Mouse (Mus musculus) spleen, adult 12 weeks (tissue): ENCODE data around the gene Swi5.
A peak's percentile ranks its signal among the peaks of the same experiment; 100 is the strongest.
"Not testable (repeated sequence)": the region's sequence is repeated elsewhere in the genome, so short reads cannot be mapped to it uniquely, and the experiment has no call there.

ENCODE experiments used
- DNase-seq: peaks from one replicate; pipeline ENCODE4 v3.0.0; 2022; ENCODE audit warnings: low spot score

Swi5 gene

DNA sequence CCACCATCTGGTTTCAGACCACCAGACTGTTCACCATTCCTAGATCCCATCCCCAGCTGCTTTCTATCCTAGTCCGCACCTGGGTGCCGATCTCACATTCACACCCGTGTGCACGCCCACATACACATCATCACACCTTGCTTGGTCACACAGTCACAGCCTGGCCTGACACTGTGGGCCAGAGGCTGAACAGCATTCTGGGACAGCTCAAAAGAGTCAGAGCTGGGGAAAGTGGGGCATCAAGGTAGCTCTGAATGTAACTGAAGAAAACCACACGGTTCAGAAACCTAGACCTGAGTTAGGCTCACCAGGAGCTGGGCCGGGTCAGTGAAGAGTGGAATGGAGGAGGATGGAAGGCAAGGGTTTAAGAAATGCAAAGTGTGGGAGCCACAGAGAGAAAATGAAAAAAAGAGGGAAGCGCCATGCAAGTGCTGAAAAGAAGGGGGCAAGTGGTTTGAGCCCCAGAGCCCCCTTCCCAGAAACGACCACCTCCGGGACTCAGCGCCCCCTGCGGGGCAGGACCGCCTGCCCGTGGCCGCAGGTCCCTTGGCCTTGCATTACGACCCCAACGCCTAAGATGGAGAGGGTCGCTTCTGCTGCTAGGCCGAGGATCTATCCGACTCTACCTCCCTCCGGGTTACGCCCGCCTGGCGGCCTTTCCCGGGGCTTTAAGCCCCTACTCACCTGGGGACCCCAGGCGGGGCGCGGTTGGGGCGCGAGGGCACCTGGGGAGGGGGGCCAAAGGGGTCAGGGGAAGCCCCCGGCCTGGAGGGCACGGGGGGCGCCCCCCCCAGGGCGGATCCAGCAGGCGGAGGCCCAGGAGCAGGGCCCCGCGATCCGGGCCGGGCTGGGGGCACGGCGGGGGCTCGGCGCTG lies 23.8 kb upstream of the Swi5 start:
- DNase-seq = no peak

DNA sequence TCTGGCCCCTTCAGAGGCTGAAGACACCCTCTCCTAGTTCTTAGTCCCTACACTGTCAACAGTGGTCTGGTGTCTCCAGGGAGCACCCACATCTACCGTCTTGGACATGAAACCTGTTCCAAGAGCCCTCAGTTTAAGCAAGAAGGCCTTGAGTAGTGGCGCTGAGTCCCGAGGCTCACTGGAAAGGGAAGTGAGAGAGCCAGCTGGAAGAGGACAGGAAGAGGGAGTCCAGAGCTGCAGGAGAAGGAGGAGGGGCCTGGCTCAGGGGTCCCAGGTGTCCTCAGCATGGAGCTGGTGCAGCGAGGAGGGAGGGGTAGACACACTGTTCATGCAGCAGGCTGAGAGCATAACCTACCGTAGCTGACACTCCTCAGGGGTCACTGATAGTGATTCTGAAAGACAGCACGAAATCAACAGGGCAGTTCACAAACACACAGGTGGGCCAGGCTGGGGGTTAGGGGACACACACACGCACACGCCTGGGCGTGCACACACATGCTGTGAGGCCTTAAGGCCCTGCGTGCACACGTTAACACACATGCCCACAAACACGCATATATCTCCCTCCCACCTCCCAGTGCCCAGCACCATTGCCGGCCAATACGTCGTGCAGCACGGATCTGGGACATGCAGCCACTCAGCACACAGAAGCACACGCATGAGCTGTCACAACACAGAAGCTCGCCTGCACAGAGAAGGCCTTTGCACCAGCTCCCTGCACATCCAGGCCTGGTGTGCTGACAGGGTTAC lies 22.4 kb upstream of the Swi5 start:
- DNase-seq = no peak

DNA sequence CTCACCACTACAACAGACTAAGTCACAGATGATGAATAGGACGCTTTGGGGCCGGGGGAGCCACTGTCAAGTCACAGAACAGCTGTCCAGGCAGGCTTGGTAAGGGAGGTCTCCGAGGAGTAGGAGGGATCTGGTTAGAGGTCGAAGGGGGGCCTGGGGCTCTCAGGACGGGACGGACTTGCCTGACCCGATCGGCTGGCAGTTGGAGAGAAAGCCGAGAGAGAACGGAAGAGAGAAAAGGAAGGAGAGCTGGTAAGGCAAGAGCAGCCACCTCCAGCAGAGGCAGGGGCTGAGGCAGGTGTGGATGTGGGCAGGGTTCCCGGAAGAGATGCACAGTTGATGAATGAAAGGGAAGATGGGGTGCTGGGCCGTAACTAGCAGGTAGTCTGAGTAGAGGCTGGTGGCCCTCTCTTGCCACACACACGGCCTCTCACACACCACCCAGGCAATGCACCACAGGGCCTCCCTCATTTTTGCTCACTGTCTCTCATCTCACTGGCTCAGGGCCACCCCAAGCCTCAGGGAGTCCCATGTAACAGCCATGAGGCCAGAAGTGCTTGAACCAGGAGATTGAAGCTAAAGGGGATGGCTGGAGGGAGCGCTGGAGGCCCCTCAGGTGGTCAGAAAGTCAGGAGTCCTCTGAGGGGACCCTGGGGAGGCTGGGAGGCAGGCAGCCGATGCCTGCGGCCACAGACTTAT lies 21.1 kb upstream of the Swi5 start:
- DNase-seq = no peak

DNA sequence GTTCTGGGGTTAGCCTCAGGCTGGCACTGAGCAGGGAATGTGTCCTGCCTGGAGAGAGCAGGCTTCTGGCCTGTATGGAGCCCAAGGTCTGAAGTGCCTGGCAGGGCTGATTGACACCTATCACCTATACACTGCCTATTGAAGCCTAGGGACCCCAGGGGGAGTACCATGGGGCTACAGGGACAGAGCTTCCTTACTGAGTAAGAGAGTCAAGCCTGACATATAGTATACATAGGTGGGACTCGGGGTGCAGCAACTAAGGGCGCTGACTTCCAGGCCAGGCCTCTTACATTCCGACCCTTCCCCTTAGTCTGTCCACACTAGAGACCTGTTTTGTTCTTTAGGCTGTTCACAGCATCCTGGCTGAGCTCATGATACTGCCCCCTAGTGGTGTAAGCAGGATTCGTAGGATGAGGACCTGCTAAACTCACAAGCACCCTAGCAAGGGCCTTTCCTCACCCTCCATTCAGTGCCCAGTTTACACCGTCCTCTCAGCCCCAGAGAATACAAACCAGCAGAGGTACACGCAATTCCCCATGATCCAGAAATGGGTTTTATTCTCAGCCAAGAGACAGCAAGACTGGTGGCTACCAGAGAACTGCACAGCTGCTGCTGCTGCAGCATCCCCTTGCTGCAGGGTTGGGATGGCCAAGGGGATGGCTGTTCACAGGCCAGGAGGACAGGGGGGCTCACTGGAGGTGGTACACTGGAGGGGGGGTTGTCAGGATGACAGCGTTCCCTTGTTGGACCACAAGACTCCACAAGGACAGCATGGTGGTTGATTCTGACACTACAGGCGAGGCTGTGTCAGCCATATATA lies 20.3 kb upstream of the Swi5 start:
- DNase-seq = peak; percentile 40

DNA sequence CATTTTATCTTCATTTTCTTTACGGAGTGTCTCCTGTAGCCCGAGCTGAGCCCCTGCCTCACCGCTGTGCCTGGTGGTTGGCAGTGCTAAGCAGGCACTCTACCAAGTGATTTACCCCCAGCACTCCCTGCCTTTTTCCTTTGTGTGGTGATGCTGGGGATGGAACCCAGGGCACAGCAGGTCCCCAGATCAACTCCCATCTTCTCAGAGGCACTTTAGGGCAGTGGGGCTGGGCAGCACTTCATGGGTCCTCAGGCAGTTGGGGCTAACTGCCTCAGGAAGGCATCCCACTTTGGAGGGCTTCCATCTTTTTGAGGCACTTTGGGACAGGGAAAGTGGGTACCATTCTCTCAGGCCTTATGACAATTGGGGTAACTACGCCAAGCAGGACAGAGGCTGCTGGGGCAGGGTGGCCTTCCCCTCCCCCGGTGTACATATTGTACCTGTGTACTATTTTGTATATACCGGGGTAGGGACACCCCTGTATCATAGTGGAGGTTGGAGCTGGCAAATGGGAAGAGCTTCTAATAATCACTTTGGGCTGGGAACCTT lies 19.4 kb upstream of the Swi5 start:
- no peak for DNase-seq

DNA sequence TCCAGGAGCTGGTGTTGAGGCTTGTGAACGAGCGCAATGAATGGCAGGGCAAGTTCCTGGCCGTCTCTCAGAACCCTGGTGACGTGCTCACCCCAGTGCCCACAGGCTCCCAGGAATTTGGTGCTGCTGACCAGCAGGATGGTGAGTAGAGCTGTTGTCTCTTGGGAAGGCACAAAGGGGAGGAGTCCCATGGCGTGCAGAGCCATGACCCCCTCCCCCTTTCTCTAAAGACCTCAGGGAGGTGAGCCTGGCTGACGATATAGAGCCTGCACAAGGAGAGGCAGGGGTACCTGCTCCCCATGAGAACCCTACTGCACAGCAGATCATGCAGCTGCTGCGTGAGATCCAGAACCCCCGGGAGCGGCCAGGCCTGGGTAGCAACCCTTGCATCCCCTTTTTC lies 18.3 kb upstream of the Swi5 start:
- DNase-seq = no peak

DNA sequence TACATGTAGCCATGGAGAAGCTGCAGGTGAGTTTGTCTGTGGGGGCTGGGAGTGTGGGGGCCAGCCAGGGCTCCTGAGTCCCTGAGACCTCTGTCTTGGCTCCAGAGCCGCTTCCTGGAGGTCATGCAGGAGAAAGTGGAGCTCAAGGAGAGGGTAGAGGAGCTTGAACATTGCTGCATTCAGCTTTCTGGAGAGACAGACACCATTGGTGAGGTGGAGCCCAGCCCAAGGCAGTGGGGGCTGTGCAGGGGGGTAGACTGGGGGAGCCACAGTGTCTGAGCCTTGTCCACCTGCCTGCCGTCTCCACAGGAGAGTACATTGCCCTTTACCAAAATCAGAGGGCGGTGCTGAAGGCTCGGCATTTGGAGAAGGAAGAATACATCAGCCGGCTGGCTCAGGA lies 17.8 kb upstream of the Swi5 start:
- DNase-seq = no peak

DNA sequence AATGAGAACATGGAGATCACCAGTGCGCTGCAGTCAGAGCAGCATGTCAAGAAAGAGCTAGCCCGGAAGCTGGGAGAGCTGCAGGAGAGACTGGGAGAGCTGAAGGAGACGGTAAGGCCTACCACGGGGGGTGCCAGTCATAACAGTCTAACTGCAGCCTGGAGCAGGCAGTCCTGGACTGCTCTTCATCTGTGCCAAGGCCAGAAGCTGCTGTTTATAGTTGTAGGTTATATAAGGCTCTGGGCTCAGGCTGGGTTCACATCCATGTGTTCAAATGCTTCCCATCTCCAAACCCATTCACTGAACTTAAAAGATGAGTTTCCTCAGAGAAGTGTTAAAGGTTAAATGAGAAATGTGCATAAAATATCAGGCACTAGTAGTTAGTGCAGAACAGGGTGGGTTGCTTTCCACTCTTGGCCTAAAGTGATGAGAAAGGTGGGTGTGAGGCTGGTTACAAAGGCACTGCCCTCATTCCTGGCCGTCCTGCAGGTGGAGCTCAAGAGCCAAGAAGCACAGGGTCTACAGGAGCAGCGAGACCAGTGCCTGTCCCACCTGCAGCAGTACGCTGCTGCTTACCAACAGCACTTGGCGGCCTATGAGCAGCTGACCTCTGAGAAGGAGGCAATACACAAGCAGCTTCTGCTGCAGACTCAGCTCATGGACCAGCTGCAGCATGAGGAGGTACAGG lies 16.4 kb upstream of the Swi5 start:
- no peak for DNase-seq

DNA sequence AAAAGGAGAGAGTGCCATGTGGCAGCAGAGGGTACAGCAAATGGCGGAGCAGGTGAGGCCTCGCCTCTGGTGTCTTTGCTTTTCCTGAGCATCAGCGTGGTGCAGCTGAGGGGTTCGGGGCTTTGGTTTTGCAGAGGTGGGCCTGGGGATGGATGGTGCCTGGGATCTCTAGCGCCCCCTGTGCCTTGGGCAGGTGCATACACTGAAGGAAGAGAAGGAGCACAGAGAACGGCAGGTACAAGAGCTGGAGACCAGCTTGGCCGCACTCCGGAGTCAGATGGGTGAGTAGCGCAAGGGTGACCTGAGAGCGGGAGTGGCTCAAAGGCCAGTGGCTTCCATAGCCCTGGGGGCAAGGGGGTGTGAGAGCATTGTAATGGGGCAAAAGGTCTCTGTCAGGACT lies 15.1 kb upstream of the Swi5 start:
- DNase-seq = no peak

DNA sequence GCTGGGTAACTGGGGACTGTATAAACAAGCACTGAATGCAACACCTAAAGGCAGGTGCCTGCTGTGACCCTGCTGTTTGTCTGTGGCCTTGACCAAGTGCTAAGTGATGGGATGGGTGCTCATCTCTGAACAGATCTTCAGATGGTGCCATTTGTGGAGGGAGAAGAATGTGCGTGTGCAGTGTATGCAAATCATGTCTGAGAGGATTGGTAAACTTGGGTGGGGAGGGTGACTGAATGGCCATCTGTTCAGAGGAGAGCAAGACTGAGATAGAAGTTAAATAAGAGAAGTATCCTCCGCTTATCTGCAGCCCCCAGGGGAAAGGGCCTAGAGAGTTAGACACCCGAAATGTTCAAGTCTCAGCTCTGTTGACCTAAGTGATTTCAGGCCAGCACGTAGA lies 11.6 kb upstream of the Swi5 start:
- no peak for DNase-seq

DNA sequence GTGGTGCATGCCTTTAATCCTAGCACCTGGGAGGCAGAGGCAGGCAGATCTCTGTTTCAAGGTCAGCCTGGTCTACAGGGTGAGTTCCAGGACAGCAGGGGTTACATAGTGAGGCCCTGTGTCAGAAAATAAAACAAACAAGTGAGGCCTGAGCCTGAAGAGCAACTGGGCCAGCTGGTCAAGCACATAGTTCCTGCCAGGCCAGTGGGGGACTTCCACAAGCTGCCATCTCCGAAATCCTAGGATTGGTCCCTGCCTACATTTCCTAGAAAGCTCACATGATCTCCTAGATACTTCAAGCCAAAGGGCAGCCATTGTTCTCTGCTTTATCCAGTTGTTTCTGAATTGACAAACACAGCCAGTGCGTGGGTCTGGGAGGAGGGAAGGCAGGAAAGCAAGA lies 8.0 kb upstream of the Swi5 start:
- DNase-seq = not testable (repeated sequence)

DNA sequence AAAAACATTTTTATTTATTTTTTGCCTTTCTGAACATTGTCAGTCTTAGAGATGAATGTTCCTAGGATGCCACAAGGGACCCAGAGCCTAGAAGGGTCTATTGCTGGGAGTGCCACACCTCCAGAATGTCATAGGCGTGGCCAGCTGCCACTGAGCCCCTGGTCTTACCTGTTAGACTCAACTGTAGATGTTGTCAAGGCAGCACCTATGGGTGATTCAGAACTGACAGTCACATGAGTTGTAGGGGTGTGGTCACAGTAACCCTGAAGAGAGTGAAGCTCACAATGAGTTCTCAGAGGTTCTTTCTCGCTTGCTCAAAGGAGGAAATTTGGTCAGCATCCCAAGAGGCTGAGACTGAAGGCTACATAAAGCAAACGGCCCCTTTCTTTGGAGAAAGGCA lies 7.4 kb upstream of the Swi5 start:
- DNase-seq = no peak

DNA sequence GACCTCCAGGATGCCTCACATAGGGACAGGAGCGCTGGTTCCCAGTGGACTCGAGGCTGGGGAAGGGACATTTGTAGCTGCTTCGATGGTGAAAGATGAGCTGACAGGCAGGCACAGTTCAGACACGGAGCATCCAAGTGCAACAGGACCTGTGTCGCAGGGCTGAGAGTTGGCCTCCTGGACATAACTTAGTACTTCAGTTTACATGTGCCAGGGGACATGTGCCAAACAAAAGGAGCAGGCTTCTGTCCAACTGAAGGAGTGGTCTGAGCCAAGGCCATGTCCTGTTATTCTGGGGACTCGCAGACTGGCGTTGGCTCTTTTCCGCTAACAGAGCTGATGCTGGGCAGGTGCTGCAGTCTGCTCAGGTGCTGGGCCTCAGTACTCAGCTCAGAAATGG lies 6.5 kb upstream of the Swi5 start:
- no peak for DNase-seq

DNA sequence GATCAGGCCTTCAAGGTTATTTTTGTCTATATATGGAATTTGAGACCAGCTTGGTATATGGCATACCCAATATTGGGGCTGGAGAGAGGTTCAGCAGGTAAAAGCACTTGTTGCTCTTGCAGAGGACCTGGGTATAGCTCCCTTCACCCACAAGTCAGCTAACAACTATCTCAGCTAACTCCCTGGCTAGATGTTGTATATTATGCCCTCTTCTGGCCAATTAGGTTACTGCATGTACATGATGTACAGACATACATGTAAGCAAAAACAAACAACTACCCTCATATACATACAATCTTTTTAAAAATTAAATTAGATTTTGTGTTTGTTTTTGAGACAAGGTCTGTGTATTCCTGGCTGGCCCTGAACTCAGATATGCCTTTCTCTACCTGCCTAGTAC lies 1.7 kb upstream of the Swi5 start:
- no peak for DNase-seq

DNA sequence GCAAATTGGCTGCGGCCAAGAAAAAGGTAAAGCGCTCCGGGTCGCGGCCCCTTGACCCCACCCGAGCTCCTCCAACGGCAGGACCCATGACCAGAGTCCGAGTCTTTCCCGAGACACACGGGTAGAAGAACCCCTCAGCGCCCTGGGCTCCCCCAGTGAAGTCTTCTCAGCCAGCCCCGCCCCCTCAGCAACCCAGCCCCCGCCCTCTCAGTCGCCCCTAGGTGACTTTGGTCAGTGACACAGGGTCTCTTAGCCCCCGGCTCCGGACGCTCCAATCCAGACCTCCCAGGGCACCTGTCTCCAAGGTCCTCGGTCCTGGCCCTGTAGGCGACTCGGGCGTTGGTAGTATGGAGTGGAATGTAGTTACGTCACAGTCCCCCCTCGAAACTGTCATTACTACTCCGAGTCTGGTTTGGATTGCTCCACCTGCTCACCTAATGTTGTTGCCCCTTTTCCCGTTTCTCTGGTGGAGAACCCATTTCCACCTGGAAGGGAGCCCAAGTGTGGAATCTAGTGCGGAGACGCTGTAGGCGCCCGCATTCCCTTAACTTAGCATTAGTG lies 576 bp upstream of the Swi5 start:
- no peak for DNase-seq

DNA sequence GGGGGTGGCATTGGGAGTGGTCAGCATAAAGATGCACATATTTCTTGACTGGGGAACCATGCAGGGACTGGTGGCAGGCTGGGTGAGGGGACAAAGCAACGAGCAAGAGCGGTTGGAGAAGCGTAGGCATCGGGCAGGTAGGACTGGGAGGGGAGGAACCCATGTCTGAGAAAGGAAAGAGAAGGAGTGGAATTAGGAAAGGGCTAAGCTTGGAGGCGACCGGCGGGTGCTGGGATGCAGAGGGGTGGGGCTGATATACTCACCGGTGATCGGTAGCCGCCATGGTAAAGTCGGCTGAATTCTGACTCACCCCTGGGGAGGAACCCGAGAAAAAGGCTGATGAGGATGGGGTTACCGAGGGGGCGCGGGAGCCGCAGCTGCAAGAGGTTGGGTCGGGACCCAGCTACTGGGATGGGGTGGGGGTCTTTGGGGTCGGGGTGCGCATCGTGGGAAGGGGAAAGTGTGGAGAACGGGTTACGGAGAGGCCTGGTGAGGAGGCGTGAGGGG lies 488 bp downstream of the Swi5 start, which contains the start of gene Golga2:
Golga2 (plus strand) TSS at position 51 of the 507 bp plus-strand sequence.
- peak; percentile 42 for DNase-seq

DNA sequence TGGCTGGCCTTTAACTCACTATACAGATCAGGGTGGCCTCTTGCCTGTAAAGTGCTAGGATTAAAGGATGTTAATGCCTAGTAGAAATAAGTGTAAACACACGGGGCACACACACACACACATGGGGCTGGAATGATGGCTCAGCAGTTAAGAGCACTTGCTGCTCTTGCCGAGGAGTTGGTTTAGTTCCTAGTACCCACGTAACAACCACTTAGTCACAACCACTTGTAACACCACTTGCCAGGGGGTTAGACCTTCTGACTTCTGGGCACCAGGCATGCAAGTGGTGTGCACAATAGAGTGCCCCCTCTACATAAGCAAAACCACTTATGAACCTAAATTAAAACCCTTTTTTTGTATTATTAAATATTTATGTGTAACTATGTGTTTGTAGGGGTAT lies 3.9 kb downstream of the Swi5 start:
- DNase-seq = no peak

DNA sequence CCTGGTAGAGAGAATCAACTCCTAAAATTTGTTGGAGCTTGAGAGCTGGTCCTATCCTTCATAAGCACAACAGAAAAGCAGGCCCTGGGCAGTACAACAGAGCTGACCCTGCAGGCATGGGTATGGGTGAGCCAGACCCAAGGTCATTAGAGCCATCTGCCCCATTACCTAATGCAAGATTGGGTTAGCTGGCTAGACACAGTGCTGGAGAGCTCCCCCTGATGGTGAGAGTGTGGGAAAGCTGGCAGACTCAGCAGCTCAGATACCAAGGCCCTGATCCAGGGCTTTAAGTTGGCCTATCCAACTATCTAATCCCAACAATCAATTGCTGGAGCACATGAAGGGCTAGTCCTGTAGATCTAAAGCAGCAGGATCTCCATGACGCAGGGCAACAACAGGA lies 5.1 kb downstream of the Swi5 start:
- DNase-seq = peak; percentile 32

DNA sequence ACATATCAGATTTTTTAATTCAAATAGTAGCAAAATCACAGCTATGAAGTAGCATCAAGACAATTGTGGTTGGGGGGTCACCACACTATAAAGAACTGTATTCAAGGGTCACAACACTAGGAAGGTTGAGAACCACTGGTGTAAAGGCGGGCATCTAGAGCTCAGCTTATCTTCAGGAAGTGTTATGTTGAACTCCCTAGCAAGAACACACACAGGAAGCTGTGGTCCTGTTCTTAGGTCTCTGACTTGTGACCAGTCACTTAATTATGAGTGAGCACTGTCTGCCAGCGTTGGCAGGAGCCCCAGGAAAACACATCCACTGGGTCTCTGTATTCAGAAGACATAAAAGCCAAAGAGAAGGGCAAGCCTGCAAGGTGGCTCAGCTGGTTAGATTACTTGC lies 5.6 kb downstream of the Swi5 start:
- no peak for DNase-seq

DNA sequence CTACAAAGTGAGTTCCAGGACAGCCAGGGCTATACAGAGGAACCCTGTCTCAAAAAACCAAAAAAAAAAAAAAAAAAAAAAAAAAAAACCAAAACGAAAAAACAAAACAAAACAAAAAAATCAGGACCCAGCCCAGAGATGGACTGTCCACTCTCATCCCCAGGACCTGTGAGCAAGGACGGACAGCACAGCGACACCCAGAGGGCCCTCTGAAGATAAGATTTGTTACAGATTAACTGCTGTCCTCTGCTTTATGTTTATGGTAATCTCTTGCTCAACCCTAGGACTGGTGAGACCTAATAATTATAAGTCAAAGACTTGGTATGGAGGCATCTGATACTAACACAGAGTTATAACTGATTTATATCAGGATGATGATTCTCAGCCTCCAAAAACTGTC lies 12.1 kb downstream of the Swi5 start:
- no peak for DNase-seq

DNA sequence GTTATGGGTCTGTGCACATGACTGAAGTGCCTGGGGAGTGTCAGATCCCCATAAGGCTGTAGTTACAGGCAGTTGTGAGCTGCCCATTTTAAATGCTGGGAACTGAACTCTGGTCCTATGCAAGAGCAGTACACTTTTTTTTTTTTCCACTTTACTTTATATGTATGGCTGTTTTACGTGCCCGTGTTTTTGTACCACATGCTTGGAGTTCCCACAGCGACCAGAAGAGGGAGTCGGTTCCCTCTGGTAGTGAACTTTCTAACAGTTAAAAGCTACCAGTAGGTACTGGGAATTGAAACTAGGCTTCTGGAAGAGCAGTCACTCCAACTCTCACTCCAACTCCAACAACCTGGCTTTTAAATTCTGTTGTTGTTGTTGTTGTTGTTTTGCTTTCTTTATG lies 27.2 kb downstream of the Swi5 start:
- DNase-seq = peak; percentile 66
